Mouse (Mus musculus) ES-CJ7 (cell line): ENCODE results near the gene Hpn.
A peak's percentile ranks its signal among the peaks of the same experiment; 100 is the strongest.

ENCODE experiments used
- DNase-seq: peaks from one replicate; pipeline ENCODE4 v3.0.0; 2011; ENCODE audit warnings: low read depth, low spot score

The Hpn gene

GRCm38 (mm10) chr7:31115182-31115581 lies at the start of gene Hpn:
TSS of gene Hpn (minus strand) at chr7:31115290.
- no peak for DNase-seq

- no peak for DNase-seq
Measured at GRCm38 (mm10) chr7:31164748-31165147, 49.7 kb upstream of the Hpn start.

- DNase-seq: peak; percentile 67
Measured at GRCm38 (mm10) chr7:31163666-31164577, 48.8 kb upstream of the Hpn start.

GRCm38 (mm10) chr7:31162324-31162723 lies 47.2 kb upstream of the Hpn start:
- no peak for DNase-seq

GRCm38 (mm10) chr7:31161831-31162230 lies 46.7 kb upstream of the Hpn start:
- peak; percentile 44 for DNase-seq

- DNase-seq: no peak
Measured at GRCm38 (mm10) chr7:31161246-31161645, 46.2 kb upstream of the Hpn start.

- DNase-seq: no peak
Measured at GRCm38 (mm10) chr7:31160763-31161162, 45.7 kb upstream of the Hpn start.

- peak; percentile 97 for DNase-seq
Measured at GRCm38 (mm10) chr7:31156034-31156928, 41.2 kb upstream of the Hpn start.

GRCm38 (mm10) chr7:31155296-31156033 lies 40.4 kb upstream of the Hpn start, which contains the start of gene Gramd1a:
TSS of gene Gramd1a (minus strand) at chr7:31155896.
- DNase-seq: peak; percentile 90

- DNase-seq: no peak
Measured at GRCm38 (mm10) chr7:31153536-31154320, 38.6 kb upstream of the Hpn start.

GRCm38 (mm10) chr7:31151301-31152241 lies 36.5 kb upstream of the Hpn start:
- peak; percentile 76 for DNase-seq

- peak; percentile 68 for DNase-seq
Measured at GRCm38 (mm10) chr7:31150566-31151300, 35.6 kb upstream of the Hpn start.

- DNase-seq: no peak
Measured at GRCm38 (mm10) chr7:31149751-31150565, 34.9 kb upstream of the Hpn start.

- DNase-seq: no peak
Measured at GRCm38 (mm10) chr7:31149271-31149670, 34.2 kb upstream of the Hpn start.

GRCm38 (mm10) chr7:31148756-31149155 lies 33.7 kb upstream of the Hpn start:
- no peak for DNase-seq

GRCm38 (mm10) chr7:31148086-31148485 lies 33.0 kb upstream of the Hpn start:
- no peak for DNase-seq

GRCm38 (mm10) chr7:31145596-31146160 lies 30.6 kb upstream of the Hpn start:
- DNase-seq: no peak

GRCm38 (mm10) chr7:31144886-31145285 lies 29.8 kb upstream of the Hpn start:
- peak; percentile 62 for DNase-seq
